Mouse (Mus musculus) left cerebral cortex, postnatal 4 days (tissue): ENCODE measurements around the gene Cdc42. TPM values are rescaled to one million over a fixed set of nuclear protein-coding genes. Genes with fewer than 3 reads are reported as not detected.

Source experiments
- DNase-seq: peaks from one replicate; pipeline ENCODE4 v3.0.0-alpha.2; 2022
- intact Hi-C: fragments of 180-260 bp; cut with DNase I; formaldehyde crosslinking; loops from one replicate; pipeline ENCODE4 v1.15.1; 2025
- total RNA-seq, 2 experiments: library from RNA; stranded (reverse); gene quantifications; 2 replicates each; pipeline ENCODE4 v1.2.3; 2021

Gene Cdc42
- total RNA-seq = 100 to 1,000 TPM; 568 to 579 TPM

- peak; percentile 99 for DNase-seq
- intact Hi-C loops = no loop called here
Measured at GRCm38 (mm10) chr4:137357517-137358254, at the start of gene Cdc42. Gene Cdc42 (minus strand): TSS chr4:137357720.

GRCm38 (mm10) chr4:137405571-137405970 lies 48.1 kb upstream of the Cdc42 start:
- intact Hi-C loops = no loop called here
- DNase-seq = no peak

DNA sequence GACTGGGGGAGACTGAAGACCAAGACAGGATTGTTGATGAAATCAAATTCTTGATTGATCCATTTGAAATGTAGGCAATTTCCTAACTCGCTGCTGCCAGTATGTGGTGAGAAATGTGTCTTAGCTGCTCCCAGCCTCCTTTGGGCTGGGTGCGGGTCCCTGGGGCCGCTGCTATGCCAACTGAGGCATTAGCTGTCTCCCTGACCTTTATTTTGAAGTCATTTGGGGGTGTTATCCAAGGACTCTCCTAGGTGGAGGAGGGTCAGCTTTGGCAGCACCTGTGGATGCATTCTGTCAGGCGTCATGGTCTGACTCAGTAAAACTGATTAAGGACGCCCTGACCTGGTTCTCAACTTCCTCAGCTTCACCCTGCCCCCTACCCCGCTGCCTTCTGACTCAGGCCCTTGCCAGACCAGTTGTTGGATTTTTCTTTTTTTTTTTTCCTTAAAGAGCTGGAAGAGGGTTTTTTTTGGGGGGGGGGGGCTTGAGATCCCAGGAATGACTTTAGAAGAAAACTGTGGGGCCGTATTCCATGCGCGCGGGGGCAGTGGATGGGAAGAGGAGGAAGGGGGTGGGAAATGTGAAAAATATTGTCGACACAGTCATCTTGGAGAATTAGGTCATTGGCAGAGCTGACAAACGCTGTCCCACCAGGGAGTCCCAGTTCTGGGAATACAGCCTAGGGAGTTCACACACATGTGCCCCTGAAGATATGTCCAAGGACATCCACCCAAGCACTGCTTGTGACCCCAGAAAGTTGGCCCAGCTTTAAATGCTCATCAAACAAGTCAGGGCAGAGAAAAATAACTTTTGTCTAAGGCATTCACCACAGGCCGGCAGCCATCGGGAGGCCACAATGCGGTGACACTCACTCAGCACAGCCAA lies 39.4 kb upstream of the Cdc42 start:
- peak; percentile 33 for DNase-seq
- intact Hi-C loops = no loop called here

- DNase-seq = no peak
- intact Hi-C loops = no loop called here
Measured at GRCm38 (mm10) chr4:137393378-137394135, 36.0 kb upstream of the Cdc42 start.

DNA sequence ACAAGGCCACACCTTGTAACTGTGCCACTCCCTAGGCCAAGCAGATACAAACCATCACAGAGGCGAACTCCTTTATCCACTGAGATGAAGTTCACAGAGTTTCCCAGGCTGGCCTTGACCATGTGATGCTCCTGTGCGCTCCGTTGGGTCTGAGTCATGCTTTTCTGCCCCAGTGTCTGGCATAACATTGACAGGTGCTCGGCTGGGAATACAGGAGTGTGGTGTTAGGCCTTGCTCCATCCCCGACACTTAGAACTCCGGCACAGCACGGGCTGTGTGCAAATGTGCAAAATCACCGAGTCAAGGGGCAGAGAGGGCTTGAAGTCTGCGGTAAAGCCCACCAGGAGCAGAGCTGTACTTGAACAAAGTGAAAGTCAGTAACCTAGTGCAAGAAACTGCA lies 35.4 kb upstream of the Cdc42 start:
- DNase-seq = no peak
- intact Hi-C loops = no loop called here

DNA sequence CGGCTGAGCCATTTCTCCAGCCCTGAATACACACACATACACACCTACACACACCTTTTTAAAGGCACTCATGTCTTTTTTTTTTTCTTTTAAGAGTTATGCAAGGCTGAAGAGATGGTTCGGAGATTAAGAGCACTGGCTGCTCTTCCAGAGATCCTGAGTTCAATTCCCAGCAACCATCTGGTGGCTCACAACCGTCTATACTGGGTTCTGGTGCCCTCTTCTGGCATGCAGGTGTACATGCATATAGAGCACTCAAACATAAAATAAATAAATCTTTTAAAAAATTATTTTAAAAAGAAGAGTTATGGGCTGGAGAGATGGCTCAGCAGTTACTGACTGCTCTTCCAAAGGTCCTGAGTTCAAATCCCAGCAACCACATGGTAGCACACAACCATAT lies 33.8 kb upstream of the Cdc42 start:
- DNase-seq = no peak
- intact Hi-C loops = no loop called here

- DNase-seq = no peak
- intact Hi-C loops = no loop called here
Measured at GRCm38 (mm10) chr4:137390196-137390595, 32.7 kb upstream of the Cdc42 start.

DNA sequence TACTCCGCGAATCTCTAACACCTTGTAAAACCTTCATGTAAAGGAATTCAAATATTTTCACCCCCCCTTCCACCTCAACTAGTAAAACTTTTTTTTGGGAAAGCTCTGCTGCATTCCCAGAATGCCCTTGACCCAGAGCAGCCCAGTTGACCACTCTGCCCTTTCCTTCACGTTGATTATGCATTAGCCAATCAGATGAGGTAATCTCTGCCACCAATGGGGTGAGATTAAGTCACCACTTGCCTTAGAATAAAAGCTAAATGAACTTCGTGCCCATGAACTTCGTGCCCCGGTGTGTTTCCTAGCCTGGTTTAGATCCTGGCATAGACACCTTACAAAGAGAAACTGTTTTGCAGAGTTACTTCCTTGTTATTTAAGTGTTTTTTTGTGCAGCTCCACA lies 31.5 kb upstream of the Cdc42 start:
- no peak for DNase-seq
- intact Hi-C loops = no loop called here

DNA sequence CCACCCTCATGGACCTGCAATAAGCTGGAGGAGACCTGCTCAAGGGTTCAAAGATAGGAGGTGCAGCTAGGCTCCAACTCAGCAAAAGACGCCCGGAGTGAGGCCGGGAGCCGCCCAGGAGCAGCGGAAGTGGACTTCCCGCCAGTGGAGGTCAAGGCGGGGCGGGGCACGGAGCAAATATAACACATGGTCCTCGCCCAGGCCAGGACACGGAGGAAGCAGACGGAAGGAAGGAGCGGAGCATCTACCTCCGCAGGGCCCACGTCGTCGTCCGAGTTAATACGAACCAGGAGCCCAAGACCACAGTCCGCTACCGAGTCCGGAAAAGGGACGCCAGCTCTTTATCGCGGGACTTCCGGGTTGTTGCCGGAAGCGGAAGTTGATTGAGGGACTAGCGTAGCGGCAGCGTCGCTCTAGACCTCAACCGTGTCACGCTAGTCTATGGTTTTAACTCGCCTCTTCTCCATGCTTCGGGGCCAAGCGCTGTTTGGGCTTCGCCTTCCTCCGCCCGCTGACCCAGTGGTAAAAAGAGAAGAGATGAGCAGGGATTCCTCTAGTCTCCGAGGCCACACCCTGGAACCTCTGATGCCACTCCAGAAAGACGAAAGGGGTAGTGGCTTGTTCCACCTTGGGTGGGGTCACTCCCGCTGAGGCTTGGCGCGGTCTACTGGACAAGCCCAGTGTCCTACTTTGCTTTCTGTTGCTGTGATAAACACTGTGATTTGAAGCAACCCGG lies 30.7 kb upstream of the Cdc42 start:
- intact Hi-C loops = no loop called here
- peak; percentile 81 for DNase-seq

DNA sequence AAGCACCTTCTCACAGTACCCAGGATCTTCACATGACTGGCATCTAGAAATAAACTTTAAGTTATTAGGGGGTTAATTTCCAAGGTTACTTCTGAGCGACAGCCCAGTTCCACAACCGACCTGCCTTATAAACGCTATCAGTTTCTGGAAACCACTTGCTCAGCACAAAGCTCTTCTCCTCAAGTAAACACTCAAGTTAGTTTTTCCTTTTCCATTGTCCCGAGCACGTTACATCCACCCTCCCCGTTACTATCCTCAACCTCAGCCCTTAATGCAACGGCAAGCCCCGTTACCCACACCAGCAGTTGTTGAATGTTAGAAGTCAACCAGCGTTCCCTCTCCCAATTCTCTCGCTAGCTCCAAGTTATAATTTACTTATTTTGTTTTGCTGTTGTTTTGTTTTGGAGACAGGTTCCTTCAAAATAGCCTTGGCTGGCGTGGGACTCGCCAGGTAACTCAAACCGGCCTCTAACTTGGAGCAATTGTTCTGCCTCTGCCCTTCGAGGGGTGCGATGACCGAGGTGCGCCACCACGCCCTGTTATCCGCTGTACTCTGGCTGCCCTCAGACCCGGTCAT lies 30.1 kb upstream of the Cdc42 start:
- no peak for DNase-seq
- intact Hi-C loops = no loop called here

DNA sequence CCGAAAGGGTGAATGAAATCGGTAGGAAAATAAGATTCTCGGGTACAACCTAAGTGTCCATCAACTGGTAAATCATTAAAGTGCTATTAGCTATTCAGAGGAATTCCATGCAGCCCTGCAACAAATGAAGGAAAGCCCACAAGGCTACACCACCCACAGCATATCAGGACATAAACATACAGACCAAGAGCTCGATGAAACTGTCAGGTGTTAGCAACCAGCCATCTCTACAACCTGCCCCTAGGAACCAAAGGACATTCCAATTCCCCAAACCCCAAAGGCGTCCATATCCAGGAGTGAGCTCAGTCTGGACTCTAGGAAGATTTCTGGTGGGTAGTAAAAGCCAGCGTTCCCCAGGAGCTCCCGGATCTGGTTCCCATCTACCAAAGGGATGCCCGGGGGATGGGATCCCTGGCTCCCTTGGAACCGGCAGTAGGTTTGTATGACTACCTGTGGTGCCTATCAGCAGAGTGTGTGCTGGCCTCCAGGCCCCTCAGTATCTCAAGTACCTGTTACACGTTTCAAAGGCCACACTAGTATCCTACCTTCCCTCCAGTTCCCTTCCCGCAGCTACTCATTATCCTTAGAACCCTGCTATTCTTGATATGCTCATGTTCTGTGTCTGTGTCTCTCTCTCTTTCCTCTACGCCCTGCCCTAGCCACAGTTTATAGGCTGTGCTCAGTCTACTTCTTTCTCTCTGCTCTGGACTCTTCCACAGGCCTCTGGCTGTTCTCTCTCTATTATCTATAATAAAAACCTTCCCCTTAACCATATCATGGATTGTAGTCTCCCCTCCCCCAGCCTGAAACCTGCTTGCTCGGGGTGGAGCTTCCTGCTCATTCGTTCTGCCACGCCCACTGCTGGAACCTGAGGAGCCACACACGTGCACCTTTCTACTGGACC lies 23.4 kb upstream of the Cdc42 start:
- intact Hi-C loops = no loop called here
- DNase-seq = no peak

DNA sequence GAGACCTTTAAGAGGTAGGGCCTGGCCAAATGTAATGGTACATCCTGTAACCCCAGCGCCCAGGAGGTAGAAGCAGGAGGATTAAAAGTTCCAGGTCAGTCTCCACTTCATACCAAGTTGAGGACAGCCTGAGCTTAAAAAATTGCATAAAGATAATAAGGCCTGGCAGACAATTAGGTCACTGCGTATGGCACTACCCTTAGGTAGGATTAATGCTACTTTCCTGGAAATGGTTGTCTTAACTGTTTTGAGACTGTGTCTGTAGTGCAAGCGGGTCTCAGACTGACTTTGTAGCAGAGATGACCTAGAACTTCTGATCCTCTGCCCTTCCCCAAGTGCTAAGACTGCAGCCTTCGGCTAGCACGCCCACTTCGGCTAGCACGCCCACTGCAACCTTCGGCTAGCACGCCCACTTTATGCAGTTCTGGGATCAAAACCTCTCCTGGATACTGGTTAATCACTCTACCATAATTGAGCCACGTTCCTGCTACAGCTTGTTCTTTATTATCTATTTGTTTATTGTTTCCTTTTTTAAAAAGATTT lies 22.3 kb upstream of the Cdc42 start:
- intact Hi-C loops = no loop called here
- DNase-seq = no peak

GRCm38 (mm10) chr4:137379085-137379484 lies 21.6 kb upstream of the Cdc42 start:
- DNase-seq = no peak
- intact Hi-C loops = no loop called here

DNA sequence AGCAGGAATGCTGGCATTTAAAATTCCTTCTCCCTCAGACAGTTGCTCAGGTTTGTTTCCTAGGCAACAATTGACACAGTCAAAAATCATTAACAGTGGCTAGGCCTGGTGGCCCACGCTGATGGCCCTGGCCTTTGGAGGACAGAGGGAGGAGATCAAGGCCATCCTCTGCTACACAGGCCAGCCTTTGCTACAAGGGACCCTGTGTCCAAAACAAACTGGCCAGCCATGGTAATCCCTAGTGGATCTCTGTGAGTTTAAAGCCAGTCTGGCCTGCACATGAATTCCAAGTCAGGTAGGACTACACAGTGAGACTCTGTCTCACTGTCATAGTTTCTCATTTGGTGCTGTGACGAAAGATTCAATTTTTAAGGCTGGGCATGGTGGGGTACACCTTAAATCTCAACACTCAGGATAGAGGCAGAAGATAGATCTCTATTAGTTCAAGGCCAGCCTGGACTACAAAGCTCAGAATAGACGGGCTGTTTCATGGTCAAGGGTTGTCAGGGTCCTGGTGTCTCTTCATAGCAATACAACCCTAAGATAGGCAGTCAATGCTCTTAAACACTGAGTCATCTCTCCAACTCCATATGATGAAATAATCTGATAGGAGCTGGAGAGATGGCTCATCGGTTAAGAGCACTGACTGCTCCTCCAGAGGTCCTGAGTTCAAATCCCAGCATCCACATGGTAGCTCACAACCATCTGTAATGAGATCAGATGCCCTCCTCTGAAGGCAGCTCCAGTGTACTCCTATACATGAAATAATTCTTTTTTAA lies 20.2 kb upstream of the Cdc42 start:
- intact Hi-C loops = no loop called here
- no peak for DNase-seq

- DNase-seq = no peak
- intact Hi-C loops = no loop called here
Measured at GRCm38 (mm10) chr4:137376778-137377177, 19.3 kb upstream of the Cdc42 start.

DNA sequence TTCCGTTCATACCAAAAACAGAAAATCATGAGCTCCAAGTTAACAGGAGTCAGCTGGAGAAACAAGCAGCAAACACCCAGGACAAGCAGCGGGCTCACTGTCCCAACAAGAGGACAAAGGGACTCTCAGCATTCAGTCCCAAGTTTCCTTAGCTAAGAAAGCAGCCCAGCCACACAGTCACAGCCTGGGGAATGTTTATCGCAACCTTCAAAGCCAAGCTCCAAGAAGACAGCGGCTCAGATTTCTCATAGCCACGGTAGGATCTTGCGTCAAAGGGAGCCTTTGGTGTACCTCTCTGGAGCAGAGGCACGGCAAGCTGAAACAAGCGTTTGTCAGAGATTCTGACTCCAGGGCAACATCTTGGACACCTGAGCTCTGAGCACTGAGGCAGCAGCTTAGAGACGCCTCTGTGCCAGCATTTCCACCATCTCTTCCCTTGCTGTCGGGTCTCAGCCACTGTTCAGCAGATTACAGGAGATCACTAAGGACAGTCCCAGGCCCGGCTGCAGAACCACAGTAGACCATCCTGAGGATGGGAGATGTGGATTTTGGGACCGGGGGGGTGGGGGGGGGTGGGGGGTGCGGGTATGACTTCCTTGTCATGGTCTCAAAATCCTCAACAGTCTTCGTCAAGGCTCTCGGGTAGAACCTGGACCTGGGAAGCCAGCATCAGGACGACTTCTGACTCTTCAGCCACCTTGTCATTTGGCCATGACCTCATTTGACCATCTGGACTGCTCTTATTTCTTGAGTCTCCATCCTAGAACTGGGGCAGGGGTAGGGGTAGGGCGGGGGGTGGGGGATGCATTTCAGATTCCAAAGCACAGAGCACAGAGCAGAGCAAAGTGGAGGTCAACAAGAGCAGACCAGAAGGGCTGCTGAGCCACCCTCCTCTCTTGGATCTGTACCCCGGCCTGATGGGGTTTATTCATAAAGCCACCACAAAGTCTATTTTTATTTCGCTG lies 18.1 kb upstream of the Cdc42 start:
- DNase-seq = no peak
- intact Hi-C loops = no loop called here

- no peak for DNase-seq
- intact Hi-C loops = no loop called here
Measured at GRCm38 (mm10) chr4:137373711-137374110, 16.2 kb upstream of the Cdc42 start.
